Mouse (Mus musculus): ENCODE results near the gene 4930555G01Rik.
"Not testable (repeated sequence)": the region's sequence is repeated elsewhere in the genome, so short reads cannot be mapped to it uniquely, and the experiment has no call there.

DNA sequence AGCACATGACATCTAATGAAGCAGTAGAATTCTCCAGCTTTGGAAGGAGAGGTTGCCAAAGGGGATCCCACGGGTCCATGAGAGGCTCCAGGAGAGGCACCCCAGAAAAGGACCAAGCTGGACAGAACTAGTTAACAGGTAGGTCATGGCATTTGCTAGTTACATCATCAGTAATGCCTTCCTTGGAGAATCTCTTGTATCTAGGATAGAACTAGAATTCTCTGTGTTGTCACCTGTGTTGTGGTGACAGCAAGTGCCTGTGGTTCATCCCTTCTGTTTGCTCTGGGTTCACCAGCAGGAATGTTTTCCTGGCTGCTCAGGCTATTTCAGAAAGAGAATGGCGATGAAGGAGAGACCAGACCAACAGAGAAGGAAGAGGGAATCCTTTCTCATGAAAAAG lies 34.8 kb upstream of the 4930555G01Rik start, which contains the start of gene Gm3298:
- TF ChIP-seq CTCF (IDR thresholded peaks at IDR 0.05 in 2 of 3, conservative IDR thresholded peaks at IDR 0.05 in 1 of 3; ENCODE audit: control insufficient read depth in 1 of 3, insufficient read depth in 1 of 3, low read depth in 2 of 3, low read length in 3 of 3, poor library complexity in 1 of 3, severe bottlenecking in 1 of 3); POLR2A (IDR thresholded peaks at IDR 0.05; ENCODE audit: control insufficient read depth in 1 of 2, insufficient read depth in 1 of 2, low read depth in 1 of 2, low read length in 2 of 2, poor library complexity in 1 of 2); E2F4 (IDR thresholded peaks at IDR 0.05; ENCODE audit: borderline replicate concordance, low read depth, low read length); GABPA (IDR thresholded peaks at IDR 0.05; ENCODE audit: low read depth, low read length); RCOR1 (IDR thresholded peaks at IDR 0.05; ENCODE audit: low read depth, low read length): not testable (repeated sequence)

All from MEL (cell line).